Mouse (Mus musculus) G1E (cell line): ENCODE measurements around the gene Zdhhc21.

Experiments used
- GATA1 ChIP-seq: IDR thresholded peaks from 2 replicates; pipeline ENCODE4 v1.6.1; 2012; ENCODE audit warnings: borderline replicate concordance, low read length, inconsistent platforms, mixed read lengths
- POLR2AphosphoS5 ChIP-seq: IDR thresholded peaks from 2 replicates; pipeline ENCODE4 v1.6.1; 2012; ENCODE audit warnings: low read depth, low read length, inconsistent platforms; ENCODE audit not compliant: insufficient replicate concordance

GRCm38 (mm10) chr4:82867731-82868445, 8.1 kb upstream of the Zdhhc21 start:
- TF ChIP-seq POLR2AphosphoS5, result no peak
- TF ChIP-seq GATA1, result no peak
